Mouse (Mus musculus): ENCODE results near the gene Rpl39l. TPM values are rescaled to one million over a fixed set of nuclear protein-coding genes. Genes with fewer than 3 reads are reported as not detected.

Rpl39l gene
- polyA plus RNA-seq (2012; ENCODE audit: low replicate concordance): 0.38 and 1.7 TPM in 2 replicates

DNA sequence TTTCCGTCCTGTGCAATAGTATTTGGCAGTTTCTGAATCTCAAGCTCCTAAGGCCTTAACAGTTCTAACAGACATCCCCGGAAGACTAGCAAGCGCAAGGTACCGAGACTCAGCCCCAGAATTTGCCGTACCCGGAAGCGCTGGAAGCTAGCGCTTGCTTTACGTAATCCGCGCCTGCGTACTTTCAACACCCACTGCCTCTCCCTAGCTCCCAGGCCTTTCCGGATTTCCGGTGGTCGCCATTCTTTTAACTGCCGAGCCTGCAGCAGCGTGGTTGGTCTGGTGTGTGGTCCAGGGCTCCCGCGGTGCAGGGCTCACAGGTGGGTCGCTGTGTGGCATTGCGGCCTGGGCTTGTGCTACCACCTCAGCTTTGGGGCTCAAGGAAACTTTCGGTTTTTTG lies at the start of gene Rpl39l:
Gene Rpl39l, plus strand, starts transcription at position 222 of the 400 bp plus-strand sequence.

DNA sequence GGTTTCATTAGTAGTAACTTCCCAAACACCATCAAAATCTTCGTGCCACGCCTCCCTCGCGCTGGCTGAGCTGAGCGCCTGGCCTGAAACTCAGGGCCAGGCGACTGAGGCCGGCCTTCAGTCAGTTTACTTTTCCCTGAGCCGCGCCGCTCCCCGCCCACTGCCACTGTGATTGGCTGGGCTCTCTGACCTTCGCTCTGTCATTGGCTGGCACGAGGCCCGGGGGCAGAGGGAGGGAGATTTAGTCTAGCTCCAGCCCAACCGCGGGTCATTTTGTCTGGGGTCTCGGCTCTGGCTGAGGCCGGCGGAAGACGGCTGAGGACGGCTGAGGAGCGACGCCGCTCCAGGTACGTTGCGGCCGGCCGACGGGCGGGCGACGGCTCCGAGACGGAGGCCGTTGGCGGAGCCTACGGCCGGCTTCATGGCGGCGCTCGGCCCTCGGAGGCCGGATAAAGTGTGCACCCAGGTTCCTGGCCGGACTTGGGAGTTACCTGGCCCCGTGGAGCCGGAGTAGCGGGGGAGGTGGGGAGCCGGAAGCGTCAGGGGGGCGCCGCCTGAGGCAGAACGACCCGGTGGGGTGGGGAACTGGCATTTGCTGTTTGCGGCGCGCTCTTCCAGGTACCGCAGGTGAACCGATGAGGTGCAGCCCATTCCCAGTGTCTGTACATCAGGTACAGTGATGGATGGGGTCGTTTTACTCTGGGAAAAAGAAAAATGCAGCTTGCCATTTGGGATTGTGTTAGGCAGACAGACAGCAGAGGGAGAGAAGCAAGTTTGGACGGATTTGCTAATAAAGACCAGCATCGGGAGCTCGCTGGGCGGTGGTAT lies 22.9 kb downstream of the Rpl39l start, which contains the start of gene Atf7ip2:
Gene Atf7ip2, plus strand, starts transcription at position 34 of the 828 bp plus-strand sequence.

Other genes with a start within 250 kb of the Rpl39l start
- gene Grin2a, start 174.7 kb upstream of the Rpl39l start, polyA plus RNA-seq (2012; ENCODE audit: low replicate concordance): not detected in 2 replicates
- not detected in 2 replicates for gene Atf7ip2, start 22.5 kb downstream of the Rpl39l start, polyA plus RNA-seq (2012; ENCODE audit: low replicate concordance)
- gene Emp2, start 143.7 kb downstream of the Rpl39l start, polyA plus RNA-seq (2012; ENCODE audit: low replicate concordance): 0.24 and 0.82 TPM in 2 replicates
- gene Tekt5, start 225.3 kb downstream of the Rpl39l start, polyA plus RNA-seq (2012; ENCODE audit: low replicate concordance): 0.09 and 0.25 TPM in 2 replicates
- 21.3 and 24.8 TPM in 2 replicates for gene Nubp1, start 241.7 kb downstream of the Rpl39l start, polyA plus RNA-seq (2012; ENCODE audit: low replicate concordance)

Data from leukemia stem cell, adult 10-12 weeks (primary cell).